Comparison of ENCODE assay signal across 8 mouse cellular contexts in the genomic region with DNA sequence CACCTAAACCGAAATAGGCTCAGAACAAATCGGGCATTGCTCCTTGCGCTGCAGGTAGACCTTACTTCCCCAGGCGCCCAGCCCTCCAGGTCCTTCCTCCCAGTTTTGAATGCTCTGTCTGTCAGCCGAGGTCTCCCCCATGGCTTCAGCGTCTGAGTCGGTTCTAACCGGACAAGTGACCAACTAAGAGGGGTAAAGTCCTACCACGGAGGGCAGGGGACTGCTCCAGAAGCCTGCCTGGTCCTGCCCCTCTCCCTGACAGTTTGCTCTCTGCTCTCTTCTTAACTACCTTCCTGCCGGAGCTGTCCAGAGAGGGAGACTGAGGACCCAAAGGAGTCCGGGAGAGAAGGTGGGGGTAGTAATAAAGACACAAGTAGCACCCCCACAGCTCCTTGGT. TPM values are rescaled to one million over a fixed set of nuclear protein-coding genes. Genes with fewer than 3 reads are reported as not detected.
A peak's percentile ranks its signal among the peaks of the same experiment; 100 is the strongest.
DNase-seq lines count a peak whose midpoint lies in the region; ATAC-seq and TF ChIP-seq lines count a peak whose summit lies in the region.

No protein-coding gene starts in this region.

- TF ChIP-seq POLR2A in cortical plate, adult 2 months (IDR thresholded peaks at IDR 0.05; ENCODE audit: extremely low read depth, insufficient read depth, low read length) = no peak
- TF ChIP-seq POLR2A in olfactory bulb, adult 2 months (IDR thresholded peaks at IDR 0.05; ENCODE audit: insufficient read depth, low read depth, low read length) = no peak

- TF ChIP-seq CTCF in cortical plate, adult 2 months (IDR thresholded peaks at IDR 0.05; ENCODE audit: extremely low read depth, insufficient read depth, low read length) = no peak
- TF ChIP-seq CTCF in olfactory bulb, adult 2 months (IDR thresholded peaks at IDR 0.05; ENCODE audit: insufficient read depth, low read depth, low read length) = no peak

- no peaks in the 10 kb centered on the region for H3K9me3 ChIP-seq in lung, embryonic 16.5 days (ENCODE audit: control insufficient read depth, low read length)

- H3K4me3 ChIP-seq in cortical plate, adult 2 months (ENCODE audit: insufficient read depth, low read length) = peak overlapping the region; percentile 46
- peak overlapping the region; percentile 84 for H3K4me3 ChIP-seq in lung, embryonic 16.5 days (ENCODE audit: low read length)
- H3K4me3 ChIP-seq in olfactory bulb, adult 2 months (ENCODE audit: insufficient read depth, low read depth, low read length) = peak overlapping the region; percentile 75

- peak; percentile 10; the same call in 1 of the 2 replicates for ATAC-seq in lung, embryonic 16.5 days (ENCODE audit: low read depth)

- no peaks in the 10 kb centered on the region for H3K36me3 ChIP-seq in lung, embryonic 16.5 days (ENCODE audit: control insufficient read depth, insufficient read depth, low read length)

- peaks cover 4% of the 10 kb centered on the region; the same call in 1 of the 2 replicates for H3K4me1 ChIP-seq in cortical plate, adult 2 months (ENCODE audit: control insufficient read depth, insufficient read depth, low read length)
- H3K4me1 ChIP-seq in lung, embryonic 16.5 days (replicated peaks; ENCODE audit: control insufficient read depth, insufficient read depth, low read length) = peaks cover 9% of the 10 kb centered on the region
- peaks cover 9% of the 10 kb centered on the region for H3K4me1 ChIP-seq in olfactory bulb, adult 2 months (ENCODE audit: control insufficient read depth, insufficient read depth, low read length)

- H3K9ac ChIP-seq in lung, embryonic 16.5 days (ENCODE audit: low read length) = peak overlapping the region; percentile 100

- 4% methylated on average over 11 of the region's 11 CpGs for WGBS in lung, embryonic 16.5 days
- 3% methylated on average over 11 of the region's 11 CpGs for WGBS in olfactory bulb, adult 2 months

- peak; percentile 50 for DNase-seq in 3T3-L1 (ENCODE audit: low read depth, low spot score)
- DNase-seq in R1 (ENCODE audit: low read depth, low spot score) = peak; percentile 72
- peak; percentile 28 to 65 for DNase-seq in heart, adult 18-20 months
- DNase-seq in kidney, adult 18-20 months = peak; percentile 74
- peak; percentile 35 for DNase-seq in urinary bladder, postnatal 14 days (ENCODE audit: low spot score)

- H3K4me2 ChIP-seq in lung, embryonic 16.5 days (ENCODE audit: low read depth, low read length) = peak overlapping the region; percentile 72

- no peaks in the 10 kb centered on the region for H3K27me3 ChIP-seq in lung, embryonic 16.5 days (ENCODE audit: control insufficient read depth, insufficient read depth, low read depth, low read length)

- H3K27ac ChIP-seq in cortical plate, adult 2 months (ENCODE audit: insufficient read depth, low read length) = no peak overlapping the region; the same call in 1 of the 2 replicates
- peak overlapping the region; percentile 96 for H3K27ac ChIP-seq in lung, embryonic 16.5 days (ENCODE audit: low read length)
- no peak overlapping the region for H3K27ac ChIP-seq in olfactory bulb, adult 2 months (ENCODE audit: insufficient read depth, low read depth, low read length)

RNA-seq across cellular contexts. Expression of a gene that starts 1.6 kb away (rescaled TPM):
- polyA plus RNA-seq in cortical plate, adult 2 months (2012; rRNA removed) = 9.1 and 9.2 TPM in 2 replicates
- 10 to 100 TPM; 16.4 to 17.6 TPM for total RNA-seq in heart, adult 18-20 months (2021)
- polyA plus RNA-seq in lung, embryonic 16.5 days (2015; fragmentation: Nextera tagmentation; extraction: Ambion mirVana) = 9.7 and 9.9 TPM in 2 replicates
- polyA plus RNA-seq in olfactory bulb, adult 2 months (2012; ENCODE audit: insufficient read depth, insufficient read length, low replicate concordance, missing spikeins) = not detected in 2 replicates
